Mouse (Mus musculus) forebrain, postnatal 0 days (tissue): ENCODE results near the gene Lhfpl5. TPM values are rescaled to one million over a fixed set of nuclear protein-coding genes. Genes with fewer than 3 reads are reported as not detected.

ENCODE experiments used
- ATAC-seq: fragments of 200-750 bp; cut with Nextera tagmentation; 2 replicates; pipeline ENCODE4 v1.8.0; 2017; ENCODE audit warnings: mild to moderate bottlenecking, moderate library complexity
- DNase-seq: peaks from one replicate; pipeline ENCODE4 v3.0.0-alpha.2; 2015
- H3K27ac ChIP-seq: fragments of 300-500 bp; sonication (generic); 2 replicates; pipeline ENCODE4 v1.5.1; 2014; ENCODE audit warnings: low read depth, mild to moderate bottlenecking, antibody characterized with exemption, low read length, moderate library complexity, mixed read lengths
- H3K27me3 ChIP-seq: fragments of 300-500 bp; sonication (generic); 2 replicates; pipeline ENCODE4 v1.6.1; 2014; ENCODE audit warnings: mild to moderate bottlenecking, low read length, mixed read lengths; ENCODE audit not compliant: insufficient read depth
- H3K36me3 ChIP-seq: fragments of 300-500 bp; sonication (generic); 2 replicates; pipeline ENCODE4 v1.6.1; 2014; ENCODE audit warnings: mild to moderate bottlenecking, moderate library complexity; ENCODE audit not compliant: insufficient read depth
- H3K4me1 ChIP-seq: fragments of 300-500 bp; sonication (generic); 2 replicates; pipeline ENCODE4 v1.6.1; 2014; ENCODE audit warnings: antibody characterized with exemption; ENCODE audit not compliant: insufficient read depth
- H3K4me2 ChIP-seq: fragments of 300-500 bp; sonication (generic); 2 replicates; pipeline ENCODE4 v1.6.1; 2014; ENCODE audit warnings: low read depth, mild to moderate bottlenecking, moderate library complexity
- H3K4me3 ChIP-seq: fragments of 300-500 bp; sonication (generic); 2 replicates; pipeline ENCODE4 v1.5.1; 2014; ENCODE audit warnings: low read depth, low read length, mixed read lengths
- H3K9ac ChIP-seq: fragments of 300-500 bp; sonication (generic); 2 replicates; pipeline ENCODE4 v1.6.1; 2014; ENCODE audit warnings: mild to moderate bottlenecking
- H3K9me3 ChIP-seq: fragments of 300-500 bp; sonication (generic); 2 replicates; pipeline ENCODE4 v1.6.1; 2016; ENCODE audit warnings: low read length
- CTCF ChIP-seq: sonication (generic); IDR thresholded peaks from 2 replicates; pipeline ENCODE4 v1.5.1; 2016; ENCODE audit warnings: antibody characterized with exemption, control low read depth, low read depth
- WGBS: fragments of 180-500 bp; shearing (Covaris S2); extraction: QIAGEN DNeasy Blood & Tissue Kit; methylation state at CpG from one replicate; pipeline ENCODE4 v1.1.7; 2014; 5-methylcytosine and 5-hydroxymethylcytosine counted together
- polyA plus RNA-seq: library from polyadenylated mRNA; unstranded; fragments of >200 nt; fragmentation: Nextera tagmentation; extraction: Ambion mirVana; gene quantifications from 2 replicates; pipeline ENCODE4 v1.2.1, GENCODE M21; 2015
- total RNA-seq: library from RNA; depleted of rRNA; stranded (reverse); fragments of >200 nt; gene quantifications from 2 replicates; pipeline ENCODE4 v1.2.3, GENCODE M21; 2014

The Lhfpl5 gene
- total and polyA plus RNA-seq, 2 experiments from 2014 or later = 11.9 to 13.2 TPM

DNA sequence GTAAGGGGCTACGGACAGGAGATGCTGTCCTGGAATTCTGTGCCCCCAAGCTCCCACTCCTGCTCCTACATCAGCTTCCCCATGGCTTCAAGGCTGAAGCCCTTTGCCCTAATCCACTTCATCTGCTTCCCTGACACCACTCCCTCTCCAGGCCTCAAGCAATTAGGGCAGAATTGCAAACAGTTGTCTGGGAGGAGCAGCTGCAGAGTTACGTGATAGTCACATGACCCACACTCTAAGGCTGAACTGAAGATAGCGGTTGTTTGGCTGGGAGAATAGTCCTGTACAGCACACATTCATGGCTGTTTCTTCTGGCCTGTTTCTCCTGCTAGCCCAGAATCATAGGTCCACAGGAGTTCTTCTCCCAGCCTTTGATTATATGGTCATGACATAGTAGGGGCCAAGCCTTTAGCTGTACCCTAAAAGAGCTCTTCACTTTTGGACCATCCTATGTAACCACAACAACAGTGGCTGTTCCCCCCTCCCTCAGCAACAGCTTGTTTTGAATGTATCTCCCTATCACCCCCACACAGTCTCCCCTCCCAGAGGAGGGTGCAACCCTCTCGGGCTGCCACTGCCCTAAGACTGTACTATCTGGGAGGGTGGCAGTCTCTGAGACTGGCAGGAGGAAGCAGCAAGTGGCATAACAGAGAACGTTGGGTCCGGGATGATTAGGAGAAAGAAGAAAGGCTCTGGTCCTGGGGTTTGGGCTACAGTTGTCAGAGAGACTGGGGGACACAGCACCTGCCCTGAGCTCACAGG is 18.6 kb upstream of the Lhfpl5 start:
- Histone ChIP-seq H3K4me3 (no peak overlapping the region), H3K4me2 (no peak overlapping the region), H3K9me3 (no peaks in the 10 kb centered on the region), H3K36me3 (no peaks in the 10 kb centered on the region), H3K4me1 (no peaks in the 10 kb centered on the region), H3K27me3 (no peaks in the 10 kb centered on the region), H3K9ac (no peak overlapping the region), H3K27ac (no peak overlapping the region)
- ATAC-seq = peak; percentile 49
- DNase-seq = peak; percentile 17
- WGBS = 58% methylated on average over 6 of the region's 6 CpGs
- TF ChIP-seq CTCF = no peak

DNA sequence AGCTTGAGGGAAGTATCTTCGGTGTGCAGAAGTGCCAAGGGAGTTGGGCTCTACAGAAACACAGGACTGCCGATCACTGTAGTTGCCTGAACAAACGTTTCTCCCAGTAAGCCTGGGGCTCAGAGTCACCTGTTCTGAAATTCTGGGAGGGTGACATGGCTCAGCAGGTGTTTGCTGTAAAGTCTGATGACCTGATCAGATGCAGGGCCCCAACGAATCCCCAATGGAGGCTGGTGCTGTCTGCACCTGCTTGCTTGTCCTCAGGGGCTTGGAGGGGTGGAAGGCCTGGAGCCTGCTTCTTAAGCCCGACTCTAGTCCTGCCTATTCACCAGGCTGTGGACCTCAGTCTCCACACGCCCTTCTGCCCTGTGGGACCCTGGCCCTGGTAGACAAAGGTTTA is 17.7 kb upstream of the Lhfpl5 start:
- WGBS = 81% methylated on average over 6 of the region's 6 CpGs
- no peak overlapping the region for H3K4me3 ChIP-seq
- no peaks in the 10 kb centered on the region for H3K9me3 ChIP-seq
- ATAC-seq (no peak), DNase-seq (no peak)
- TF ChIP-seq CTCF = no peak
- no peaks in the 10 kb centered on the region for H3K36me3 ChIP-seq
- H3K4me2 ChIP-seq = no peak overlapping the region
- no peaks in the 10 kb centered on the region for H3K27me3 ChIP-seq
- H3K4me1 ChIP-seq = no peaks in the 10 kb centered on the region
- no peak overlapping the region for H3K27ac ChIP-seq
- no peak overlapping the region for H3K9ac ChIP-seq

DNA sequence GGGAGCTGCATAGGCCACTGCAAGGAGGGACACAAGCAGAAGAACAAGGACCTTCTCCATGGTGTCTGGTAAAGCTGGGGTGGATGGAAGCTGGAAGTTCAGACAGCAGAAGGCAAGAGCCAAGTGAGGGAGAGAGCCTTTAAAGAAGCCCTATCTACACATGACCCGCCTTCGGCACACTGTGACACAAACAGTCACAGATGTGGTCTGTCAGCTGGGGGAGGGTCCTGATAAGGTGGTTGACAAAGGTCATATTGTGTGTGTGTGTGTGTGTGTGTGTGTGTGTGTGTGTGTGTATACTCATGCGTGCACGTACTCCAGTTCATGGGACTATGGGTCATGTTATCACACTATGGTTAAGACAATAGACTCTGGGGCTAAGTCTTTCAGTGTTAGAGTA is 14.8 kb upstream of the Lhfpl5 start, which contains the start of gene Clps:
Gene Clps (minus strand): TSS at position 169 of the 400 bp plus-strand sequence.
- no peak for TF ChIP-seq CTCF
- no peak within 1 kb of the TSS for H3K4me2 ChIP-seq
- WGBS = 88% methylated on average over 4 of the region's 4 CpGs
- ATAC-seq (no peak), DNase-seq (no peak)
- H3K4me1 ChIP-seq = no peaks in the 10 kb centered on the region
- no peak within 1 kb of the TSS for H3K4me3 ChIP-seq
- no peaks in the 10 kb centered on the region for H3K27me3 ChIP-seq
- no peak within 1 kb of the TSS for H3K9ac ChIP-seq
- no peaks in the 10 kb centered on the region for H3K36me3 ChIP-seq
- no peaks in the 10 kb centered on the region for H3K9me3 ChIP-seq
- no peak within 1 kb of the TSS for H3K27ac ChIP-seq

DNA sequence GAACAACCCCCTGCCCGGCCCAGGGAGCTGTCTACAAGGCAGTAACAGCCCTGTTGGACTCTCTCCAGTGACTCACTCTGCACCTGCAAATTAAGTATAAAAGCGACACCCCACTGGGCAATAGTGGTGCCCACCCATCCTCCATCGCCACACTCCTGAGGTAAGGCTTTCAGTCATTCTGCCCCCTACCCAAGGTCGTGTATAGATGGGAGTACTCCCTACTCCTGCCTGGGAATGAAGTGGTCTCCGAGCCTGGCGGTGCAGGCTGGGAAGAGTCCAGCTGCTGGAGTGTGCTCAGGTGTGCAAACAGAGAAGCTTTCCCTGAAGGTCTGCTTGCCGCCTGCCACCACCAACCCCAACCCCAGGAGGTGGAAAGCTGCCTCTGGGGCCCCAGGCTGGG is 13.8 kb upstream of the Lhfpl5 start:
- no peaks in the 10 kb centered on the region for H3K9me3 ChIP-seq
- DNase-seq = no peak
- no peak overlapping the region for H3K9ac ChIP-seq
- H3K27me3 ChIP-seq = no peaks in the 10 kb centered on the region
- no peak overlapping the region for H3K27ac ChIP-seq
- TF ChIP-seq CTCF = no peak
- no peaks in the 10 kb centered on the region for H3K36me3 ChIP-seq
- 66% methylated on average over 7 of the region's 7 CpGs for WGBS
- ATAC-seq = no peak
- no peak overlapping the region for H3K4me3 ChIP-seq
- H3K4me2 ChIP-seq = no peak overlapping the region
- H3K4me1 ChIP-seq = no peaks in the 10 kb centered on the region

DNA sequence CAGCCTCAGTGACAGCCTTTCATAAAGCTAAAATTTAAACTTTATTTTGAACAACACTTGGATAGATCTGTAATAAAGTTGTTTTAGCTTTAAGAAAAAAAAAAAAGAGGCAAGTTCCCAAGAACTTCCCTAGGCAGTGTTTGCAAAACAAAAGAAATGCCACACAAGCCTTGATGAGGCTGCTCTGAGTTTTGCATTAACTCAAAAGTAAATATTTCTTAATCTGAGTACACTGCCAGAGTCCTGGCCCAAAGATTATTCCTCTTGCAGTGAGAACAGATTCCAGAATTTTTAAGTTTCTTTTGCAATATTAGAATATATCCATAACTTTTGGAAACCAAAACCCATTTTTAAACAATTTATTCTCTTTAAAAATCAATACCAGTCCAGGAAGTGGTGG is 10.3 kb upstream of the Lhfpl5 start:
- no peak for TF ChIP-seq CTCF
- no peak overlapping the region for H3K4me3 ChIP-seq
- ATAC-seq = no peak

DNA sequence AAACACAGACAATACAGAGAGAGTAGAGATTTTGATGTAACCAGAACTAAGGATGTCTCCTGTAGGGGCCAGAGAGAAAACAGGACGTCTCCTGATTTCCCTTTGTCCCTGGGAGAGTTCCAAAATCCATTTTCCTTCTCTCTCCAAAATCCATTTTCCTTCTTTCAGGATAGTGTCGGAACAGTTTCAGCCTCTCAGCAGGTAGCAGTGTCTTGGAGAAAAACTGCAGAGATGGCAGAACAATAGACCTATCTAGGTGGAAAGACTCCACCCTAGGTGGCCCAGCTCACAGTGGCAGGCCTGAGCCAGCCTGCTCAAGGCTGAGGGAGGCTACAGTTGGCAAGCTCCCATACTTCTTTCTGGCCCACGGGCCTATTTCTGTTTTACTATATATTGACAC is 7.9 kb upstream of the Lhfpl5 start:
- H3K9ac ChIP-seq = no peak overlapping the region
- H3K4me3 ChIP-seq = no peak overlapping the region
- 16% methylated on average over 3 of the region's 3 CpGs for WGBS
- H3K27me3 ChIP-seq = no peaks in the 10 kb centered on the region
- no peak for TF ChIP-seq CTCF
- no peaks in the 10 kb centered on the region for H3K4me1 ChIP-seq
- no peaks in the 10 kb centered on the region for H3K36me3 ChIP-seq
- DNase-seq = no peak
- H3K4me2 ChIP-seq = no peak overlapping the region
- no peaks in the 10 kb centered on the region for H3K9me3 ChIP-seq
- no peak for ATAC-seq
- no peak overlapping the region for H3K27ac ChIP-seq

More for the DNA sequence above, 10.3 kb upstream of the Lhfpl5 start:
- H3K9me3 ChIP-seq = no peaks in the 10 kb centered on the region
- H3K9ac ChIP-seq = no peak overlapping the region
- H3K4me2 ChIP-seq = no peak overlapping the region
- no peaks in the 10 kb centered on the region for H3K4me1 ChIP-seq
- no peak for DNase-seq
- no peak overlapping the region for H3K27ac ChIP-seq
- no peaks in the 10 kb centered on the region for H3K27me3 ChIP-seq
- H3K36me3 ChIP-seq = no peaks in the 10 kb centered on the region

DNA sequence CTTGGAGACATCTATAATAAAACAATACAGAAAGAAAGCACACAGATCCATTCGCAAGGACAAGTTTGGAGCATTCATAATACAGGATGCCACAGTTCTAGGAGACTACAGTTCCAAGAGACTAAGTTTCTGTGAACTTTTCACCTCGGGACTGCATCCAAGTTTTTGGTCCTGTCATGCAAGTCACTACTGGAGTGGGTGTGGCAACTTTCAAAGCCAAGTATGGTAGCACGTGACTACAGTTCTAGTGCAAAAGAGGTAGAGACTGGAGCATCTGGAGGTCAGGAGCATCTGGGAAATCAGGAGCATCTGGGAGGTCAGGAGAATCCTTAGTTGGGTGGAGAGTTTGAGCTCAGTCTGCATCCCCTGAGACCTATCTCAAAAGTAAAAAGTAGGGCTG is 3.6 kb upstream of the Lhfpl5 start:
- no peak overlapping the region for H3K27ac ChIP-seq
- ATAC-seq = no peak
- H3K4me3 ChIP-seq = no peak overlapping the region
- no peak for TF ChIP-seq CTCF
- H3K27me3 ChIP-seq = no peaks in the 10 kb centered on the region
- no peaks in the 10 kb centered on the region for H3K36me3 ChIP-seq
- 82% methylated on average over 3 of the region's 3 CpGs for WGBS
- H3K4me1 ChIP-seq = no peaks in the 10 kb centered on the region
- H3K9ac ChIP-seq = no peak overlapping the region
- no peak overlapping the region for H3K4me2 ChIP-seq
- H3K9me3 ChIP-seq = no peaks in the 10 kb centered on the region
- DNase-seq = no peak
